In the genomic region with DNA sequence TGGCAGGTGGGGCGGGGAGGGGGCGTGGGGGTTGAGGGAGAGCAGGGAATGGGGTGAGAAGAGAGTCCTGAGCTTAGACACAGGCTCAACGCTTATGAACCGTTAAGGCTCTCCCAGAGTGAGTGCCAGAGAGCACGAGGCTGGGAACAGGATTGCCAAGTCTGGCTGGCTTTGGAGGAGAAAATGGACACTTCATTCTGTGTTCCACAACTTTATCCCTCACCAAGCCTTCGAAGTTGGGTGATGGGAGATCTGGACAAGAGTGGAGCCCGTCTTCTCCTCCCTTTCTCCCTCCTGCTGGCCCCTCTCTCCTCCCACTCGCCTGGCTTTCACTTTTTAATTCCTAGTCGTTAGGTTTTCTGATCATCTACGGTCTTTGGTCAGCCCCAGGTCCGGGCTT, we compare ENCODE assay signal across 8 mouse cellular contexts. TPM values are rescaled to one million over a fixed set of nuclear protein-coding genes. Genes with fewer than 3 reads are reported as not detected.
DNase-seq lines count a peak whose midpoint lies in the region; ATAC-seq and TF ChIP-seq lines count a peak whose summit lies in the region.

No protein-coding gene starts in this region.

- in situ Hi-C loops in ES-E14 (cut with MboI; ENCODE audit: low sequenced_read_pairs in 2 of 2, unreplicated experiment in 2 of 2): no loop called here

- no peak for ATAC-seq in heart, embryonic 16.5 days (replicated peaks; ENCODE audit: extremely low read depth, insufficient read depth, low FRiP score)
- ATAC-seq in erythroblast, adult 5-6 weeks (replicated peaks; ENCODE audit: low FRiP score, poor library complexity, severe bottlenecking): no peak

- H3K9me3 ChIP-seq in ES-E14 (ENCODE audit: control insufficient read depth, insufficient read depth, low read depth, low read length): no peaks in the 10 kb centered on the region
- H3K9me3 ChIP-seq in heart, embryonic 16.5 days (replicated peaks; ENCODE audit: control insufficient read depth, low read length): no peaks in the 10 kb centered on the region

- peak overlapping the region; percentile 93 for H3K4me2 ChIP-seq in heart, embryonic 16.5 days (ENCODE audit: low read depth, low read length)

- no peak overlapping the region; the same call in 1 of the 2 replicates for H3K27ac ChIP-seq in ES-E14 (ENCODE audit: insufficient read depth, low read depth, low read length, poor library complexity, severe bottlenecking)
- no peak overlapping the region for H3K27ac ChIP-seq in heart, embryonic 16.5 days (ENCODE audit: low read length)

- WGBS in heart, embryonic 16.5 days: 17% methylated on average over 11 of the region's 11 CpGs

- peak overlapping the region; percentile 35; the same call in 1 of the 2 replicates for H3K9ac ChIP-seq in ES-E14 (ENCODE audit: insufficient read depth, low read depth, low read length, poor library complexity, severe bottlenecking)
- H3K9ac ChIP-seq in heart, embryonic 16.5 days (ENCODE audit: low read length): peak overlapping the region; percentile 71

- DNase-seq in embryo, embryonic 11.5 days (ENCODE audit: low read depth, low spot score): peak; percentile 4
- DNase-seq in embryo, embryonic 11 days: no peak
- no peak for DNase-seq in ES-E14 (ENCODE audit: low read depth, low spot score)
- peak; percentile 30 for DNase-seq in lung, postnatal 10 days
- DNase-seq in right cerebral cortex, postnatal 10 days (ENCODE audit: low spot score in 2 of 2): no peak
- no peak for DNase-seq in thymus, postnatal 10 days (ENCODE audit: low spot score in 2 of 2)

- H3K36me3 ChIP-seq in ES-E14 (ENCODE audit: control insufficient read depth, insufficient read depth, low read length, poor library complexity, severe bottlenecking): peaks cover 37% of the 10 kb centered on the region
- no peaks in the 10 kb centered on the region for H3K36me3 ChIP-seq in heart, embryonic 16.5 days (ENCODE audit: control insufficient read depth, insufficient read depth)

- peak overlapping the region; percentile 75 to 79; a peak in 3 of 4 replicates for H3K4me3 ChIP-seq in ES-E14 (ENCODE audit: insufficient read depth in 1 of 2, low read depth in 1 of 2, low read length in 2 of 2, poor library complexity in 1 of 2, severe bottlenecking in 1 of 2)
- H3K4me3 ChIP-seq in heart, embryonic 16.5 days (ENCODE audit: low read length): peak overlapping the region; percentile 64

- H3K4me1 ChIP-seq in ES-E14 (ENCODE audit: control insufficient read depth in 2 of 2, insufficient read depth in 2 of 2, low read length in 2 of 2, poor library complexity in 1 of 2): peaks cover 0 to 14% of the 10 kb centered on the region in 2 experiments; a peak in 2 of 4 replicates
- peaks cover 8% of the 10 kb centered on the region; the same call in 1 of the 2 replicates for H3K4me1 ChIP-seq in heart, embryonic 16.5 days (ENCODE audit: control insufficient read depth, insufficient read depth, low read length)

- H3K27me3 ChIP-seq in heart, embryonic 16.5 days (ENCODE audit: control insufficient read depth, insufficient read depth, low read length): peaks cover 14% of the 10 kb centered on the region

TF ChIP-seq in ES-E14, 5 proteins besides CTCF, POLR2A, EP300 and RAD21:
- TF ChIP-seq HCFC1 (IDR thresholded peaks at IDR 0.05; ENCODE audit: borderline replicate concordance, insufficient read depth, low read length): no peak
- TF ChIP-seq CHD2 (IDR thresholded peaks at IDR 0.05; ENCODE audit: low read depth, low read length): no peak
- no peak for TF ChIP-seq MAFK (IDR thresholded peaks at IDR 0.05; ENCODE audit: insufficient read depth, low read depth, low read length)
- TF ChIP-seq ZNF384 (IDR thresholded peaks at IDR 0.05; ENCODE audit: low read depth, low read length): no peak
- no peak for TF ChIP-seq ZC3H11A (IDR thresholded peaks at IDR 0.05; ENCODE audit: borderline replicate concordance, low read depth, low read length)

RNA-seq across cellular contexts. Expression of a gene that starts 0.6 kb away (rescaled TPM):
- total RNA-seq in ES-E14 (2012; rRNA removed): 30.5 and 31.7 TPM in 2 replicates
- polyA plus RNA-seq in heart, embryonic 16.5 days (2015; fragmentation: Nextera tagmentation; extraction: Ambion mirVana): 2.5 and 2.9 TPM in 2 replicates
- 2.3 and 2.7 TPM in 2 replicates for total RNA-seq in erythroblast, adult 5-6 weeks (2015; ENCODE audit: low replicate concordance)
- 1.8 and 4.9 TPM in 2 replicates for total RNA-seq in erythroblast, adult 5-6 weeks (2017; ENCODE audit: low replicate concordance)

RNA-seq across cellular contexts. Expression of a gene that starts 25.1 kb away (rescaled TPM):
- 68.3 and 88.3 TPM in 2 replicates for total RNA-seq in ES-E14 (2012; rRNA removed)
- 1.3 and 3.0 TPM in 2 replicates for polyA plus RNA-seq in heart, embryonic 16.5 days (2015; fragmentation: Nextera tagmentation; extraction: Ambion mirVana)
- not detected in 2 replicates for total RNA-seq in erythroblast, adult 5-6 weeks (2015; ENCODE audit: low replicate concordance)
- total RNA-seq in erythroblast, adult 5-6 weeks (2017; ENCODE audit: low replicate concordance): 0.60 TPM in 1 of 2 replicates, not detected in the other

RNA-seq across cellular contexts. Expression of a gene that starts 26.8 kb away (rescaled TPM):
- 328 and 388 TPM in 2 replicates for total RNA-seq in ES-E14 (2012; rRNA removed)
- 0.13 TPM in 1 of 2 replicates, not detected in the other for polyA plus RNA-seq in heart, embryonic 16.5 days (2015; fragmentation: Nextera tagmentation; extraction: Ambion mirVana)
- not detected in 2 replicates for total RNA-seq in erythroblast, adult 5-6 weeks (2015; ENCODE audit: low replicate concordance)
- total RNA-seq in erythroblast, adult 5-6 weeks (2017; ENCODE audit: low replicate concordance): 0.42 and 0.43 TPM in 2 replicates

RNA-seq across cellular contexts. Expression of a gene that starts 58.7 kb away (rescaled TPM):
- 138 and 230 TPM in 2 replicates for total RNA-seq in ES-E14 (2012; rRNA removed)
- 203 and 219 TPM in 2 replicates for polyA plus RNA-seq in heart, embryonic 16.5 days (2015; fragmentation: Nextera tagmentation; extraction: Ambion mirVana)
- total RNA-seq in erythroblast, adult 5-6 weeks (2015; ENCODE audit: low replicate concordance): 0.96 and 1.5 TPM in 2 replicates
- 7.3 and 11.6 TPM in 2 replicates for total RNA-seq in erythroblast, adult 5-6 weeks (2017; ENCODE audit: low replicate concordance)

Comparison
In these comparisons a context has a peak if more than half of its experiments do, and no peak if none do; other contexts are left out.
1. DNase-seq: peak in embryo, embryonic 11.5 days (single experiment) and lung, postnatal 10 days (single experiment); none in embryo, embryonic 11 days (single experiment), ES-E14 (single experiment), right cerebral cortex, postnatal 10 days (0 of 2) and thymus, postnatal 10 days (0 of 2).
2. RNA of a gene that starts 25.1 kb away (total RNA-seq): 68.3 to 88.3 TPM in ES-E14; 0.60 TPM in erythroblast, adult 5-6 weeks; every median in the first group is over 10 times any median in the second.
3. RNA of a gene that starts 26.8 kb away (total RNA-seq): 328 to 388 TPM in ES-E14; 0.42 to 0.43 TPM in erythroblast, adult 5-6 weeks; every median in the first group is over 100 times any median in the second.